ENCODE assay signal across 15 mouse cellular contexts in genomic region chr12:56437975-56438374, GRCm38 (mm10).
"Had no signal": no experiment of that assay in that cellular context is flagged by ENCODE, and none has a peak within 500 bp of the region (broad histone marks: within the 10 kb centered on the region; RNA-seq: fewer than 3 reads in every experiment).

No protein-coding gene starts in this region.

- H3K4me3 ChIP-seq: neural tube, embryonic 15.5 days; stomach, embryonic 15.5 days had no signal

- H3K9me3 ChIP-seq: neural tube, embryonic 15.5 days; stomach, embryonic 15.5 days had no signal

- DNase-seq: retina, postnatal 1 day; right cerebral cortex, adult 18-20 months; right cerebral cortex, postnatal 14 days; right cerebral cortex, postnatal 25 days; right cerebral cortex, postnatal 4 days; spleen, adult 18-20 months; thymus, adult 18-20 months; thymus, adult 2 months; thymus, postnatal 14 days; thymus, postnatal 25 days; thymus, postnatal 36 days; thymus, postnatal 4 days had no signal

- H3K36me3 ChIP-seq: neural tube, embryonic 15.5 days; stomach, embryonic 15.5 days had no signal

- H3K27ac ChIP-seq: neural tube, embryonic 15.5 days; stomach, embryonic 15.5 days; stomach, postnatal 0 days had no signal

- H3K27me3 ChIP-seq: stomach, embryonic 15.5 days had no signal

- H3K9ac ChIP-seq: neural tube, embryonic 15.5 days; stomach, embryonic 15.5 days had no signal

- H3K4me2 ChIP-seq: neural tube, embryonic 15.5 days; stomach, embryonic 15.5 days had no signal

- H3K4me1 ChIP-seq: stomach, embryonic 15.5 days had no signal
